Mouse (Mus musculus) heart, adult 11 months (tissue): ENCODE measurements around the gene Srsf1.

Experiments
- DNase-seq: peaks from one replicate; pipeline ENCODE4 v3.0.0; 2022

Gene Srsf1

GRCm38 (mm10) chr11:88046944-88047794, at the start of gene Srsf1:
Gene Srsf1, plus strand, starts transcription at chr11:88047373.
- peak; percentile 100 for DNase-seq

DNA sequence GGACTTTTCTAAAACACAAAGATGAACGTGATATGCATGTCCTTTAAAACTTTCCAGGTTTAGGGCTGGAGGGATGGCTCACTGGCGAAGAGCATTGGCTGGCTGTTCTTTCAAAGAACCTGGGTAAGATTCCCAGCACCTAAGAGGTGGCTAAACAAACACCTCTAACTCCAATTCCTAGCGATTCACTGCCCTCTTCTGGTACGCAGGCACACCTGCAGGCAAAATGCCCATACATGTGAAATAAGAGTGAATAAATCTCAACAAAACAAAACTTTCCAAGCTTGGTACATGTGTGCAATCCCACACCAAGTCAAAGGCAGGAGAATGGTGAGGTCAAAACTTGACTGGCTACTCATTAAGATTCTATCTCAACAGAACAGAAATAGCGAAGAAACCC, 47.4 kb upstream of the Srsf1 start:
- DNase-seq = no peak

DNA sequence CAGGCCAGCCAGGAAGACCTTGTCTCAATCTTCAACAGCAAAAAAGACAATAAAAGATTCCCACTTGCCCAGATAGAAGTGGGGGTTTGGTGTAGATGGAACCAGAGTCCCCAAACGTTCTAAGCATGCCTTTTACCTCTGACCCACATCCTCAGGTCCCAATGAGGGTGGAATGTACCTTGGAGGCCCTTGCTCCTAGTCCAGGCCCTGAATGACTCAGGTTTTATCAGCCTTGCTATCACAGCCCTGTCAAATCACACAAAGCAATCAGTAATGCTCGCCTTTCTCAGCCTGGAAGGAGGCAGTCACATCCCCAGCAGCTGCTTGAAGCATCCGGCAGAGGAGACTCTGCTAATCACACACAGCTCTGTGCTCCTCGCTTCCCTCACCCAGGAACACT, 44.4 kb upstream of the Srsf1 start:
- no peak for DNase-seq

DNA sequence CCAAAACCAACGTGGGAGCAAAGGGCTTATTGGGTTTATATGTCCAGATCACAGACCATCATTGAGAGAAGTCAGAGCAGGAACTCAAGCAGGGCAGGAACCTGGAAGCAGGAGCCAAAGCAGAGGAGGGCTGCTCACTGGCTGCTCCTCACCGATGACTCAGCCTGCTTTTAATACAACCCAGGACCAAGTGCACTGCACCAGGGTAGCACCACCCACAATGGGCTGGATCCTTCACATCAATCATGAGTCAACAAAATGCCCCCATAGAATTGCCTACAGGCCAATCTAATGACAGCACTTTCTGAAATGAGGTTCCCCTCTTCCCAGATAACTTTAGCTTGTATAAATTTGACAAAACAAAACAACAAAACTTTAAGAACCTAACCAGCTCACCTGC, 43.0 kb upstream of the Srsf1 start:
- DNase-seq = no peak

- DNase-seq = no peak
These were observed 38.5 kb upstream of the Srsf1 start for GRCm38 (mm10) chr11:88008641-88009040.

DNA sequence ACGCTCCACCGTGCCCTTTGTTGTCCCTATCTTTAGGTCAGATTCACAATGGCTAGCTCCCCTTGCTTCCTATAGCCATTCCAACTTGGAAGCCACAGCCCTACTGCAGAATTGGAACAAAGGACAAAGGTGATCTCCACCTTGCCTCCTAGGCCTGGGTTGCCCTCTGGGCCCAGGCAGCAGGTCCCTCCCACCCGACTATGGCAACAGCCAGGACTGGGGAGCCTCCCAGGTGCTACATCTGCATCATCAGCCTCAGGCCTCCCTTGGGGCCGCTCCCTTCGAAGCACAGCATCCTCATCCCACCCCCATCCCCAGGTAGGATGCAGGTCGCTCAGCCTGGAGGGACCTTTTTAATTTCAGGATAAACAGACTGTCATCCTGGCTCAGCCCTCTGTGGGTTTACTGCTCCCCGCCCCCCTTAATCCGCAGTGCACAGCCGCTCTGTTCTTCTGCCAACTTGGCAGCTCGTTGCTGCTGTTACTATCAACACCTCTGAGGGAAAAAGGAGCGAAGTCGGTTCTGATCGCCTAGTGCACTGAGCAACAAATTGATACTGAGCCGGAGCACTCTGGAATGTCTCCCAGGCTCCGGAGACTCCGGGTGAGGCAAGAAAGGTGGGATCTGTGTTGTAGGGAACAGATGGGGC, 37.5 kb upstream of the Srsf1 start:
- DNase-seq = peak; percentile 91

- no peak for DNase-seq
These were observed 35.8 kb upstream of the Srsf1 start for GRCm38 (mm10) chr11:88011208-88011913.

DNA sequence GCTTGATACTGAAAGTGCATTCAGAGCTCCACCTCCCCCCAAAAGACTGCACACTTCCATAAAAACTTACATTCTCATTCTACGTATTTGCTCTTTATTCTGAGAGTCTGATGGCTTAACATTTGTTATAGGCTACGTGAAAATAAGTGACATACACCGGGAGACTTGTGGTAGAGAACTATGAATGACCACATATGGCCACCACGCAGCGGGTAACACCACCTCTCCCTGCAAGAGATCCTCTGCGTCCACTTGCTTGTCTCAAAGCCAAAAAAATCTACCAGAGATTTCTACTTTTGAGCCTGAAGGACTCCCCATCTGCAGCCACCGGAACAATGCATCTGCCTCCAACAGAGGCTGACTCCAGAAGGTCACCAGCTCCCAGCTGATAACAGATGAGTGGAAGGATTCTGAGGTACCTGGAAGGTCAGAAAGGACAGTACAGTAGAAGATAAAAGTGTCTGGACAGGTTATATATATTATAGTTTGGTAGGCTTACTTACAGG, 35.2 kb upstream of the Srsf1 start:
- DNase-seq = no peak

DNA sequence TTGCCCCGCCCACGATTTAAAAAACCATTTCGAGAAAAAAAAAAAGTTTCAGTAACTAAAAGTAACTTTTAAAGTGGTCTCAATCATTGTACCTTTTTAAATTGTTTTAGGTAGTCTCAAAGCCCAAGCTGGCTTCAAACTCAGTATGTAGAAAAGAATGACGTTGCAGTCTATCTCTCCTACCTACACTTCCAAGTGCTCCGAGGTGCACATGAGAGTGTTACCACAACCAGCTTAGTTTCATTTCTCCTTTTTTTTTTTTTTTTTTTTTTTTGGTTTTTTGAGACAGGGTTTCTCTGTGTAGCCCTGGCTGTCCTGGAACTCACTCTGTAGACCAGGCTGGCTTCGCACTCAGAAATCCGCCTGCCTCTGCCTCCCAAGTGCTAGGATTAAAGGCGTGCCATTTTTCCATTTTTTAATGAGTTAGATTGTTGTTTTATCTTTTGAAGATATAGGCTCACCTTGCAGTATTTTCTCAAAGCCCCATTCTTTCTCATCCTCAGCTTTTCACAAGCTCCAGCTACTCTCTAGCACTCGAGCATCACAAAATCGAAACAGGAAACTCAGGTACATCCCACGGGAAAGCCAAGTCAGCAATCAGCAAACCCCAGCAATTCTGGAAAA, 34.4 kb upstream of the Srsf1 start:
- DNase-seq = no peak

GRCm38 (mm10) chr11:88013632-88014031, 33.5 kb upstream of the Srsf1 start:
- DNase-seq = no peak

DNA sequence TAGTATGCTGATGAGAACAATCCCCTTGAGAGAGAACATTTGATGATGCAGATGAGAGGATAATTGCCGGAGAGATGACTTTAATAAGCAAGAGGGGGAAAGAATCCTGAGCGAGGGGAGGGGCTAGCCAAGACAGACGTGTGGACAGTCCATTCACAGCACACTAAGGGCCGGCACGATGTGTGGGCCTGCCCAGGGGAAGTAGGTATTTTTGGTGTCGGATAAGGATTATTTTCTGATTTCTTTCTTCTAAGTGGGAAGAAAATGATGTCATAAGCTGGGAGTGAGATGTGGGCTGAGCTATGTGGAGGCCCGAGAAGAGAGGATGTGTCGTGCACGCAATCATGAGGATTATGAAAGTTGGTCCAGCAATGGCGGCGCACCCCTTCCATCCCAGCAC, 32.0 kb upstream of the Srsf1 start:
- DNase-seq = no peak

DNA sequence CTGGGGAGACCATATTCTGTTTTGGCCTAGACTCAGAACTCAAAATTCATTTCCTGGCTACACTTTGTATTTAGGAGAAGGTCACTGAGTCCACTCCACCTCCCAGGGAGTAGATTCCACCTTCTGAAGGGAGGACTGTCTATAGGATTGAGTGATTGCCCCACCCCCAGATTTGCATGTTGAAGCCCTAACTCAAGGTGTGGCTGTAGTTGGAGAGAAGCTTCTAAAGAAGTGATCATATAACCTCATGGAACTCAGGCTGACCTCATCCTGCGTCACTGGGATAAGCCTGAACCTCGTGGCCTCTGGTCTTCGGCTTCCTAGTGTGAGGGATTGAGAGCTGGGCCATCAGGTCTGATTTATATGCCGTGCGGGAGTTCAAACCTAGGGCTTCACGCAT, 31.4 kb upstream of the Srsf1 start:
- no peak for DNase-seq

DNA sequence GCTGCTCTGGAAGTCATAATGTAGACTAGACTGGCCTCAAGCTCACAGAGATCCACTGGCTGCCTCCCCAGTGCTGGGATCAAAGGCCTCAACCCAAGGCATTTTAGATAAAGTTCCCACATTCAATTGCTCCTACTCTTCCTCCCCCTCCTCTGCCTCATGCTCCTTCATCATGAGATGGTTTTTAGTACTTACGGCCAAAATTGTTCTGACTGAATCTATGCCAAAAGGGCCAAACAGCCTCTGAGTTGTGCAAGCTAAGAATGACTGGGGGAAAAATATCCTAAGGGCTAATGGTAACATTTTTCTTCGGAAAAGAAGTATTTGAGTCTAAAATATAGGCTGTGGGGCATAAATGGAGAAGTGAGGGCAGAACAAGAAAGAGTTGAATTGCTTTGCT, 23.2 kb upstream of the Srsf1 start:
- no peak for DNase-seq

- DNase-seq = no peak
These were observed 19.7 kb upstream of the Srsf1 start for GRCm38 (mm10) chr11:88027391-88028035.

GRCm38 (mm10) chr11:88028193-88028684, 18.9 kb upstream of the Srsf1 start:
- no peak for DNase-seq

DNA sequence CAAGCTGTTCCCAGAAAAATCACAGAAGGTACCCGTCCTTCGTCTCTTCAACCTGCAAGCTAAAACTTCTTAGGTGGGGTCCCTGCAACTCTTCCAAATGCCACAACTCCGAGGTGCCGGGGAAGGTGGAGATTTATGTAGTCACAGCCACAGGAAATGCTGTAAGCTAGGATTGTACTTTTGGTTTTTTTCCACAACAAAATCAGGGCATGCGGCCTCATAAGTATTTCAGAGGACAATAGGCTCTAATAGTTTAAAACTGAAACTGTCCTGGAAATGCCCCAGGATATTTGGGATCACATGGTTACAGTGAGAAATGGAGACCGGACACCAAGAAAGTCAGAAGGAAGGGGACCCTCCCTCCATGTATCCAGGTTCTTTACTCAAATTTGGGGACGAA, 17.0 kb upstream of the Srsf1 start:
- DNase-seq = peak; percentile 53

GRCm38 (mm10) chr11:88030836-88031235, 16.3 kb upstream of the Srsf1 start:
- peak; percentile 86 for DNase-seq

DNA sequence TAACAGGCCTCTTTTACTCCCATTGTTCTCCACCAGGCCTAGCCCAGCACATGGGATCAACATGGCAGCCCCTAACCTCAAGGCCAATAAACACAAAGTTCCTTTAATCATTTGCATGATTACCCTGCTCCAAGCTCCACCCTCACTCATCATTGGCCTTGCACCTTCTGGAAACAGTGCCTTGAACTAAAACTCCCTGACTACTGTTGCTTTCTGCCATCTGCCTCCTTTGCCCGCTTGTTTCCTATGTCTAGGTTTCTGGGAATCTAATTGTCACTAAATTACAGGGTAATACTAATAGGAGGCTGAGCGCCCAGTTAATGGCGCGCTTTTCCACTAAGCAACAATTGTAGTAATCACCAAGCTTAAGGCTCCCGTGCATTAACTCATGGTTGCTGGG, 15.4 kb upstream of the Srsf1 start:
- DNase-seq = peak; percentile 76

- DNase-seq = peak; percentile 36
These were observed 11.2 kb upstream of the Srsf1 start for GRCm38 (mm10) chr11:88035970-88036369.

DNA sequence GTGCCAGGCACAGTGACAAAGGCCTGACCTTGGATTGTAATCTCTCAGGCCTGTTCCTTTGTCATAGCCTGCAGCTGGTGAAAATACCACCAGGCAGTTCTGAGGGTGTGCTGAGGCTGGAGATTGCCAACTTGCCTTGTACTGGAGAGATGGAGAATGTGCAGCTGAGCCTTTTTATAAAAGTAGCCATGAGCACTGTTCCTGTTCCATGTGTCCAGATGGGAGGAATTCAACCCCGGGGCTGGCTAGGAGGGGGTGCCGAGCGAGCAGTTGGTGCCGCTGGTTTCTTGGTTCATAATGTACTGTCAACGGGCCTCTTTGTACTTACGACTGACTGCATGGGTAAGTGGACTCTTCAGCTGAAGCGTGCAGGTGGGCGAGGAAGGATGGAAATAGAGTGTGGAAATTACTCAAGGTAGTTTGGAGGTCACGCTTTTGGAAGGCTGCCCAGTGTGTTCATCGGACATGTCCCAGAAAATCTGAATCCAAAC, 10.4 kb upstream of the Srsf1 start:
- DNase-seq = peak; percentile 61

DNA sequence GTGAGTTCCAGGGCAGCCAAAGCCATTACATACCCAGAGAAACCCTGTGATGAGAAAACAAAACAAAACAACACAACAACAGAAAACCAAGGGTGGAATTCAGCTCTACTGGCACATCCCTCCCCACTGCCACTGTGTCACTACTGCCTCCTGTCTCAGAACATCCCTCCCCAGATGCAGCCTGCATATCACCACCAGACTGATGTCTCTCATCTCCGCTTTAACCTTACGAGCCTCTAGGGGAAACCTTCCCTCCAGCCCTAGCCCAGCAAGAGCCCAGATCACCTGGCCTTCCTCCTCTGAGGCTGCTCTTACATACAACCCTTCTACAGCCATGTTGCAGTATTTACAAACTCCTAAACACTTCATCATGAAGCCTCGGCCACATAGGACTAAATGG, 9.8 kb upstream of the Srsf1 start:
- peak; percentile 55 for DNase-seq

- DNase-seq = peak; percentile 50
These were observed 8.1 kb upstream of the Srsf1 start for GRCm38 (mm10) chr11:88039066-88039465.
